Mouse (Mus musculus): ENCODE measurements at regions not wholly inside any gene's neighbourhood (a gene's known extent, or its start where the extent isn't known, plus 50 kb on each side); places are given as distances from the start of the nearest gene placed in this dataset.
"Not testable (repeated sequence)": the region's sequence is repeated elsewhere in the genome, so short reads cannot be mapped to it uniquely, and the experiment has no call there.

DNA sequence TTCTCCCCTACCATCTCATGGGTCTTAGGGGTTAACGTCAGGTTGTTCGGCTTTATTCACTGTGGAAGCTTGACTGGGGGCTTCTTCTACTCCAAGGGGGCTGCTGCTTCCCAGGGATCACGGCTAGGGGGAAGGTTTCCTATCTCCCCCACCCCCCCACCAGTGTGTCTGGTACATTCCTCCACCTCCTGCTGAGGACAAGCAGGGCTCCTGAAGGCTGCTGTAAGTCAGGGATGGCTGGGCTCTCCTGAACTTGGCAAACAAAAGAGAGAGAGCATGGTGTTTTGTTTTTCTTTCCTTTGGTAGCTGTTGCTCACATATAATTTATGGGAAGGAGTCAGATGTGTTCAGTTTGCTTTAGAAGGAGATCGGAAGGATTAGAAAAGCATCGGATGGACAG lies 54.7 kb upstream of the Commd3 start:
- no peak for DNase-seq

DNA sequence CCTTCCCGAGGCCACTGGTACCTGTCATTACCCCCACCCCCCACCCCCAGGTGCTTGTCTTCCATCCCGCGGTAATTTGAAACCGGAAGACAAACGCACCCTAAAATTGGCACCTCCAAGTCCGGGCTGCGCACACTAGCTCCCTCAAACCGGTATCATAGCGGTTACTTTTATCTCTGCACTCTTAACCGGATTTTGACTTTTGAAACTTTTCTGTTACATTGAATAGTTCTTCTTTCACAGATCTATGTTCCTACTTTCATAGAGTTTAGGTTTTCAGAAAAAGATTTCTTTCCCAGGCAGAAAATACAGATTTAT lies 62.4 kb upstream of the Commd3 start:
- DNase-seq, result no peak

DNA sequence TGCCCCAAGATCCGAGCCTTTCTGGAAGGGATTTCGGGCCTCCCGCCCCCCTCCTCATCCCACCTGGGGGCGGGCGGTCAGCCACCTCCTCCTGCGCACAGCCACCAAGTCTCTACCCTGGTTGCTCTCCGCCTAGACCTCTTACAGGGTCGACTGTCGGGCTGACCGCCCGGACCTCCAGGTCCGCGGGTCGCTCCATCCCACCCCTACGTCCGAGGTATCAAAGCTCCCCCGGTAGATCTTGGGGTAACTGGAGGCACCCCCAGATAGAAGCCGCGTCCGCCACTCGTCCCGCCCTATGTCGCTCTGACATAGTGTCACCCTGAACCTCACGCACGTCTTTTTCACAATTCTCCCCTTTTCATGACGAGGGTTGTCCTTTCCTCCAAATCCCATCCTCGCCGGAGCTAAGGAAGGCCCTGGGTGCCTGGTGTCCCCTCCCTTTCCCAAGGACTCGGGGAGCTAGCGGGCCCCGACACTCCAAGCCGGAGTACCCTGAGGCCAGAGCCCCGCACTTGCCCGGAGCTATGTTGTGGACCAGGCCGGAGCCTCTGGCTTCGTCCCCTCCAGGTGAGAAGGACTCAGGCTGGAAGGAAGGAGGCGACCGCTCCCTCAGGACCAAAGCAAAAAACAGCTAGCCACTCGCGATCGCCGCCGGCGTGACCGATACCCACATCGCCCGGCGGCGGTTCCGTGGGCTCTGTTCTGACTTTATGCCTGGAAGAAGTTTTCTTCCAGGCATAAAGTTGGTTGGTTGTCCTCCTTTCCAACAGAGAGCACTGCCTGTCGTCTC lies 62.9 kb upstream of the Commd3 start:
- DNase-seq, result no peak

DNA sequence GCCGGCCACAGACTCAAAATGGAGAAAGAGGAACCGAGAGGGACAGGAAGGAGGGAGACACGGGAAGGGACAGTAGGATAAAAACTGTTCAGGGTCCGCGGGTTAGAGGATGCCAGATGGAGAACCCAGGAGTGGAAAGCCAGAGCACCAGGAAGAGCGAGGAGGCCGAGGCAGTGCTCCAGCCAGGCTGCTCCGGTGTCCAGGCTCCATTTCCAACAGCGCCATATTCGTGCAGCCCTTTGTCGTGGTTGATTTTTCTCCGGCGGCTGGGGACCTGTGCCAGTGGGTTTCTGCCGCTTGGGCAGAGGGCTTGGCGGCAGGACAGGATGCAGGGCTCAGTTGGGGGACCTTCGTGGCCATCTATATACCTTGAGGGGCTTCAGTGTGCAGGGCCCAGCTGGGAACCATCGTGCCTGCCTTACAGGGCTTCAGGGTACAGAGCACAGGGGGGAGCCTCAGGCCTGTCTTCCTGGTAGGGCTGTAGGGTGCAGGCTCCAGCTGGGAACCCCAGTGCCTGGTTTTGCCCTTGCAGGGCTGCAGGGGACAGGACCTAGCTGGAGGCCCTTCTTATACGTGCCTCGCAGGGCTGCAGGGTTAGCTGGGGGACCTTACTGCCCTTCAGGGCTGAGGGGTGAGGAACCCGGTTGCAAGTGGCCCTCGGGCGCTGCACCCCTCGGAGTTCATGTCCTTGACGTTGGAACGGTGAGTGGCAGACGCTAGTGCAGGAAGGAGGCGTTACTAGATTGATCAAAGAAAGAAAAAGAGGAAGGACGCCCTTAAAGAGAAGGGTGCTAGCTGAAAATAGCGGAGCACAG lies 63.7 kb upstream of the Commd3 start:
- peak; percentile 45 for DNase-seq

DNA sequence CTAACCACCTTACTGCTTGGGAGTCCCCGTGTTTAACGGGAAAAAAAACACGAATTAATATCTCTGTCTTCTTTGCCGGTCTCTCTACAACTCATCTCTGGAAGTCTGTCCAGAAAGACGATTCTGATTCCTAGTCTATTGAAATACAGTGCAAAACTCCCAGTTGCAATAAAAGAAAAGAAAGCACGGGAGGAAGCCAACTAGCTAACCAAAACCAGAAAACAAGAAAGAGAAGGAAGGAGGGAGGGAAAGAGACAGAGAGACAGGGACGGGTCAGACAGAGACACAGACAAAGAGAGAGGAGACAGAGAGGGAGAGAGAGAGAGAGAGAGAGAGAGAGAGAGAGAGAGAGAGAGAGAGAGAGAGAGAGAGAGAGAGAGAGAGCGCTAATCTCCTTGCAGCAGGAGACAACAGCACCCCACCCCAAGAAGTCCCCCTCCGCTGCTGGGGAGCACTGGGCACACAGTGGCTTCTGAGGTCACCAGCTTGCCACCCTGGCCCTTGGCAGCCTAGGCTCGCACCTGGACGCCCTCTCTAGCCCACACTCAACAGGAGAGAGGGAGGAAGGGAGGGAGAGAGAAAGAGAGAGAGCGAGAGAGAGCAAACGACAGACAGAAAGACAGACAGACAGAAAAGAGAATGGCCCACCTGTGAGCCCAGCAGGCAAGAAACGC lies 64.5 kb upstream of the Commd3 start:
- DNase-seq, result no peak

DNA sequence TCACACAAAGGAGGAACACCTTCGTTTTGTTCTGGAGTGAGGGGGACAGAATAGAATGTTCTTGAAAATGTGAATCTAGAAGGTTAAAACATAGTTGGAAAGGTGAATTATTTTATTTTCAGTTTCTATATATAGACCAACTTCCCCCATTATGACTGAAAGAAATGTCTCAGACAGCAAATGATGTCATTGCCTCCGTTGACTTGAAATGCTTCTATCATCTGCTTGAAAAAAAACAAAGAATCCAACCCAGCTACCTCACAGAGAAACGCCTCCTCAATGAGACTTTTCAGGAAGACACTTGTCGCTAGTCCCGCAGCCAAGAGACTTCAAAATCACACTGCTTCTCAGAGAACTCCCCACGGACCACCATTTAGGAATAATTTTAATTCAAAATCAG lies 65.1 kb upstream of the Commd3 start:
- DNase-seq, result no peak

DNA sequence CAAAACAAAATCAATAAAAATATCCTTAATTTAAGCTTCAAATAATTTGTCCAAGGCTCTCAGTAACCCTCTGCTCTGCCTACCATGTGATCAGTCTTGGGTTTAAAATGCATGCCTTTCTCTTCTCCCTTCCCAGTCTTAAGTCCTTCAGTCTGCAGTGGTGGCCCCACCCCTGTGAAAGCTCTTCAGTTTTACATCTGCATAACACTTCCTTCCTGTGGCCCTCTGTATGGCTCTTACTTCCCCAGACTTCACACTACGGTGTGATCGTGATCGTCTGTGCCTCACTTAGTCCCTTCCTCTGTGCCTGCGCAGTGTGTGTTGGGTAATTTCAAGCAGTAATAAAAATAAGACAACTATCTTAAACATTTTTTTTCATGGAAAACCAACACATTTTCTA lies 80.0 kb upstream of the Commd3 start:
- DNase-seq, result no peak

DNA sequence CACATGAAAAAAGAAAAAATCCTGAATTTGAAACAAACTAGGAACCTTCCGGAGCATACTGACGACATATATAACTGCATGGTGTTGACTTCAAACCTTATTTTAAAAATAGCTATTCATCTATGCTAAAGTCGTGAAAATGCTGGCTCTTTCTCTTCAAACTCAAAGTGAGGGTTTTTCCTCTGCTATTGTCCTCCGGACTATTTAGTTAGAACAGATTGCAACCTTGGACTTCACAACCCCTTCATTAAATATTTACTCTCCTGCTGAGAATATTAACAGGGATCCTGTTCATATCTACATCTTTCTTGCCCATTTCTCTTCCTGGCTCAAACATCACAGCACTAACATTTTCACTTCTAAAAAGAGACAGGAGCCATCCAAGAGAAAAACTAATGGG lies 84.0 kb upstream of the Commd3 start:
- no peak for DNase-seq

DNA sequence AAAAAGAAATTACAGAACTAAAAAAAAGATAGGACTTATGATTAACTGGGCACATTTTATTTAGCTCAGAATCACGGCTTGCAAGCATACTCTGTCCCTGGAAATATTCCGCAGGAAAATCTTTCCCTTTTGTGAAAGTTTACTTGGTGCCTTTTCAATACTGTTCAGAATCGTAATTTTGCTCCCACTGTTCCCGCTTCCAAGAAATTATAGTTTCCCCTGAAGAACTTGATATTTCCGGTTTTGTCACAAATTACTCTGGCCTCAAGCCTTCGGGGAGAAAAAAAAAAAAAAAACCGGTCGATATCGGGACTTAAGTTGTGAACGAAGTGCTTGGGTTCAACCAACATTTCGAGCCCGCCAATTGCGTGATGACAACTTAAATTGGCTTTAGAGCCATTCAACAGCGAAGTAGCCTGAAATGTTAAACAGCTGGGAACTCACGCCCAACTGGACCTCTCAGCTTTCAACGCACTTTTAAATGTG lies 84.4 kb upstream of the Commd3 start:
- DNase-seq, result no peak

DNA sequence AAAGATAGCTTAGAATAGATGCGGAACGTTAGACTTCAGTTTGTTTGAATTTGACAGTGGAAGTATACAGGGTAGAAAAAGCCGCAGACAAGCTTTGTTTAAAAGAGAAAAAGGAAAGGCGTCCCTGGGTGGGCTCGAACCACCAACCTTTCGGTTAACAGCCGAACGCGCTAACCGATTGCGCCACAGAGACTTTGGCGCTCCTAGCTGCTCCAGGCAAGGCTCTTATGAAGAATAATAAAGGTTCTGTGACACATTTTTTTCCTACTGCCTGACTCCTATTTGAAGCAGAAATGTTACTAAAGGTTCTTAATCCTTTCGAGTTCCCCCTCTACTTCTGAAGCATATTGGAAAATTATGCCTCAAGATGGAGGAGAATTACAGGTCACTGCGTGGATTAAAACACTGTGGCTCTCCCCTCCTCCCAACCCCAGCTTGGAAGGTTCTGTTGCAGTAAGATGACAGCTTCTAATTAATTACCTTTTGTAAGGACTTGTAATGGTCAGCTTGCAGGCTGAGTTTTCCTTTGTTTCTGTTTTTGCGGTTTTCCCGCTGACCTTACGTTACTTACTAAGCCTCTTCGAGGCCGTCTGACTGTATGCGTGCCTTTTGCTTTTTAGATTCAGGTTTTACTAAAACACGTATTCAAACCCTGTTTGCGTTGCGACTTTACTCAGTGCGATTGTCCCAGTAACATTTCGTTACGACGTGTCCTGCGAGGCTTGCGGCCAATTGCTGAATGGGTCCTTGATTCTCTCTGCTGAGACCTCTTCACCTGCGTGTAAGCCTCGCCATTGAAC lies 85.1 kb upstream of the Commd3 start:
- peak; percentile 78 for DNase-seq

DNA sequence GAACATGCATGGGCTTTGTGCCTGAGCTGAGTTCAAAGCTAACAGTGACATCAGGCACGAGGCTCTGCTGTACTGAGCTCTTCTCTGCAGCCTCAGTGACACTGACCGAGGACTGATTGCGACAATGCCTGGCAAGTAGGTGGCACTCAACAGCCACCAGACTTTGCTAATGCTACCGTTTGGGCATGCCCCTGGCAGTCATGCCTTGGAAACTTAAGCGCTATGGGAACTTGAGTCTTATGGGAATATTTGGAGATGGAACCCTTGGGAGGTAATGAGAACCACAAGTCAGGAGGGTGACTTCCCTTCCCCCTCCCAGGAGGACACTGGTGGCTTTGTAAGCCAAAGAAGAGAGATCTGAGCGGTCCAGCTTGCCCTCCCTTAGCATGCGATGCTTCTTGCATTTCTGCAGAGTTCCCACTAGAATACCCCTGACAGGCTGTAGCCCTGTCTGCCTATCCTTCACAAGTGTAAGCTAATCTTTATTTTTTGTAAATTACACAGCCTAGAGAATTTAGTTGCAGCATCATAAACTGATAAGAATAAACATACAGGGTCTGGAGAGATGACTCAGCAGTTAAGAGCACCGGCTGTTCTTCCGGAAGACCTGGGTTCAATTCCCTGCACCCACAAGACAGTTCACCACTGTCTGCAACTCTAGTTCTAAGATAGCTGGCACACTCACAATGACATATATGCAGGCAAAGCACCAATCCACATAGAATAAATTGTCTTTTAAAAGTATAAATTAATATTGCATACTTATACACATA lies 86.4 kb upstream of the Commd3 start:
- no peak for DNase-seq

DNA sequence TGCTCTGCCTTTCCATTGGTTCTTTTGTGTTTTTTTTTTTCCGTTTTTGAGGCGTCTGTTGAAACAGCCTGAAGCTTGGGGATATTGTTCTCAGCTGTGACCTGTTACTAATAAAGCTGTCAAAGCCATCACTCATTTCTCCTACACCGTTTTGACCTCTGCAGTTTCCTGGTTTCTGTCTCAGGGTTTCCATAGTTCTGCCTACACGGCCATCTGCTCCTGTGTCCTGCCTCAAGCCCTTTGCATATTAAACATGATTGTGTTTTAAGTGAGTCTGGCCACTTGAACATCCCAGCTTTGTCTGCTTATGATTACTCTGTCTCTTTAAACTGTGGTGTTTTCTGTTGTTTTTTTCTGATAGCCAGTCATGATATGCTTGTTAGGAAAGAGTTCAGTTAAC lies 114.1 kb upstream of the Commd3 start:
- DNase-seq, result no peak

DNA sequence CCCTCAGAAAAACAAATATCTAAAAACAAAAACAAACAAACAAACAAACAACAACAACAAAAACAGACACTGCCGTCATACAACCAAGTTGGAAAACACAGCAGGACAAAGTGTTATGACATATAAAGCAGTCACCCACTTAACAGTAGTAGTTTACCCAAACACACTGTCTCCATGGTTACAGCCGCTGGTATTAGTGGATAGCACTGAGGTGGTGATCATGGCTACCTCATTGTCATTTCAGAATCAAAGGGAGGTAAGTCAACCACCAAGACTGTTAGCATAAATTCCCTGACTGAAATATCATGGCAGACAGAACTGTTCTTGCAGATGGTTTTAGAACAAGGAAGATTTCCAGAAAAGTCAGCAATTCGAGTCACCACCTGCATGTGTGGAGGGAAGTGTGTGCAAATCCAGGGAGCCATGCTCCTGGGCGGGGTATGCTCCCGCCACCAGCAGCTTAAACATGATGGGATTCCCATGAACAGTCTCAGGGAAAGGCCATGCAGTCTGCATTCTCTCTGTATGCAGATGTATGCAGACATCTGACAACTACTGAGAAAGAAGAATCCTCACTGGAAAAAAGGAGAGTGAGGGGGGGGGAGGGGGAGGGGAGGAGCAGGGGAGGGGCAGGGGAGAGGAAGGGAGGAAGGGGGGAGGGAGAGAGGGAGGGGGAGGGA lies 124.1 kb upstream of the Commd3 start:
- no peak for DNase-seq

DNA sequence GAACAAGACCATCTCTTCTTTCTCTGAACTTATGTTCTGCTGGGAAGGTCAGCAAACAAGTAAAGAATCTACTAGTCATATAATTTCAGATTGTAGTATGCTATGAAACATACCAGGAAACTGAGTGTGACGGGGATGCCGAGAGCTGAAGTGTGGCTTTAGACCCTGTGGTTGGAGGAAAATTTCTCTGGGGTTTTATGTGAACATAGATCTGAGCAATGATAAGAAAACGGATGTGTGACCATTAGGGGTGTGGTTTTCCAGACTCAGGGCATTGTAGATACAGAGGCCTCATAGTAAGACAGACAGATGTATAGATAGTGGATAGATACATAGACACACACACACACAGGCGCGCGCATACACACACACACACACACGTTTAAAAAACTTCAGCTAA lies 131.8 kb upstream of the Dnajc1 start:
- no peak for DNase-seq

DNA sequence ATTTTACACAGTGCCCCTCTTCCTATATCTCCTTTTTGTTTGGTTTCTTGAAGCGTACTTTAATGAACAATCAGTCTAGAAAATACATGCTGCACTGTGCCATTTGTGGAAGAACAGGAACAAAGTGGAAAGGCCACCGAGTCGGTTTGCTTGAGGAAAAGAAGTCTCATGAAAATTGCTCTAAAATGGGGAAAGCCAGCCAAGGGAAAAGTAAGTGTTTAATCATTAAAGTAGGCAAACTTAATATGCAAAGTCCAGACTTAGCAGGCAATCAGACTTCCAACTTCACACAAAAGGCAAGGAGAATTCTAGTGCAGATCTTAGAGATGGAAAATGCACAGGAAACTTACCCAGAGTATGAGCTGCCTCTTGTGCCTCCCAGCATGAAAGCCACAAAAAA lies 131.3 kb upstream of the Dnajc1 start:
- DNase-seq, result no peak

DNA sequence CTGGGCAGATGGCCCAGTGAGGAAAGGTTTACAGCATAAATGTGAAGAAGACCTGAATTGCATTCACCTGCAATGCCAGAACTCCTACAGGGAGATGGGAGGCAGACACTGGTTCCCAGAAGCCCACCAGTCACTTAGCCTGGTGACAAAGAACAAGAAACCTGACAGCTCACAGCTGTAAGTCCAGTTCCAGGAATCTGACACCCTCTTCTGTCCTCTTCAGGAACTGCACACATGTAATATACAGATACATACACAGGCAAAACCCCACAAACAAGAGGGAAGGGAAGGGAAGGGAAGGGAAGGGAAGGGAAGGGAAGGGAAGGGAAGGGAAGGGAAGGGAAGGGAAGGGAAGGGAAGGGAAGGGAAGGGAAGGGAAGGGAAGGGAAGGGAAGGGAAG lies 120.8 kb upstream of the Dnajc1 start:
- no peak for DNase-seq

DNA sequence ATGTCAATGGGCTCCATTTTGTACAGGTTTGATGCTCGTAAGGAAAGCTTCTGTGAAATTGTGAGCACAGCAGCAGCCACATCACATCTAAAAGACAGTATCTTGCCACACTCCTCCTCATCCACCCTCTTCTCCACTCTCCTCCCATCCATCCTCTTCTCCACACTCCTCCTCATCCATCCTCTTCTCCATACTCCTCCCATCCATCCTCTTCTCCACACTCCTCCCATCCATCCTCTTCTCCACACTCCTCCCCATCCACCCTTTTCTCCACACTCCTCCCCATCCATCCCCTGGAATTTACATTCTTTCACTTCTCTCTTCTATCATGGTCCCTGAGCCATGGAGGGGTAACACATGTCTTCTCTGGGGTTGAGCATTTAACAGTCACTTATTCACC lies 116.7 kb upstream of the Dnajc1 start:
- no peak for DNase-seq

DNA sequence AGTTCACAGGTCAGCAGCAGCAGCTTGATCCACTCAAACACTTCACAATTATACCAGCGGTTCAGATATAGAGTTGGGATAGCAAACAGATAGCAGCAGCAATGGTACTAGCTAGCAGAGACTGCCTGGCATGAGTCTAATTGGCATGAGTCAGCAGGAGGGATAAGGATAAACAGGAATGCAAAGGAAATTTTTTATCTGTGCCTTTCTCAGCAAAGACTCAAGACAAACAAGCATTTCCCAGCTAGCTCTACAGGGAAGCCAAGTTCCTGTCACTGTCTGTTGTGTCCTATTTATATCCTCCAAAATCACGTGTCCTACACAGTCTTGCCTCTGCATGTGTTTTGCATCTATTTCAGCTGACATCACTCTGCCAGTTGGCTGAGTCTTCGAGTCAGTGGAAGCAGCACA lies 80.7 kb upstream of the Dnajc1 start:
- peak; percentile 48 for DNase-seq

DNA sequence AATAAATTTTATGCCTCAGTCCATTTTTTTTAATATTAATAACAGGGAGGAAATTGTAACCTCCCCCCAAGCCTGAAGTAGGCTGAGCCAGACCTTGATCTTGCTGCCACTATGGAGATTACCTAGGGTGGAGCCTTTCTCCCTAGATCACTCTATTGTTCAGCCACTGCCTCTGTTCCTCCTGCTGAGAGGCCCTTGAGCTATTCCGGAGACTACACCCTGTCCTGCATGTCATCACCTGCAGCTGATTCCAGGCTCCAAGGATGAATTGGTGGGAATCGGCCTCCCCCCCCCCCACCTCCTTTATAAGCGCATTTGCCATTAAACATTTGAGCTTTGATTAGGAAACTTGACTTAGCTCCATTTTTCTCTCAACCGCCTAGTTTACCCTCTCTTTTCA lies 68.3 kb upstream of the Dnajc1 start:
- DNase-seq, result no peak

DNA sequence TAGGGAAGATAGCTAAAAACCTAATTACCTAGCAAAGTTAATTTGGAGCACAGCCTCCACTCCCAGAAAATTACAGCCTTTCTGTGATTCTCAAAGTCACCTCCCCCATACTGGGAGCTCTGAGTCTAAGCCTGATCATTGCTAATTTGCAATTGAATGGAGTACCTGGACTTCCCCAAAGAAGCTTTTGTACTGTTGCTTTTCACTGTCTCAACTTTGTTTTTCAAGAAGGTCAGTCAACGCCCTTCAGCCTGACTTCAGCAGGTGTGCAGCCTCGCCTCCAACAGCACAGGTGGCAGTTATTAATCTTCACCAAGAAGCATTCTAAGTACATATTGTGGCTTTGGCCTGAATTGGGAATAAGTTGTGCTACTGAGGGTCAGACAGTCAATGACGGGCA lies 67.7 kb upstream of the Dnajc1 start:
- DNase-seq, result not testable (repeated sequence)

DNA sequence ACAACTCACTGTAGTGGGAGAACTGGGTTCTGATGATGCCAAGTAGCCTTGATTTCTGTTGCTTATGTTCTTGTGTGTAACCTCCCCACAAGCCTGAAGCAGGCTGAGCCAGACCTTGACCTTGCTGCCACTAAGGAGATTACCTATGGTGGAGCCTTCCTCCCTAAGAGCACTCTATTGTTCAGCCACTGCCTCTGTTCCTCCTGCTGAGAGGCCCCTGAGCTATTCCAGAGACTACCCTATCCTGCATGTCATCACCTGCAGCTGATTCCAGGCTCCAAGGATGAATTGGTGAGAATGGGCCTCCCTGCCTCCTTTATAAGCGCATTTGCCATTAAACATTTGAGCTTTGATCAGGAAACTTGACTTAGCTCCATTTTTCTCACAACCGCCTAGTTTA lies 60.8 kb upstream of the Dnajc1 start:
- not testable (repeated sequence) for DNase-seq

DNA sequence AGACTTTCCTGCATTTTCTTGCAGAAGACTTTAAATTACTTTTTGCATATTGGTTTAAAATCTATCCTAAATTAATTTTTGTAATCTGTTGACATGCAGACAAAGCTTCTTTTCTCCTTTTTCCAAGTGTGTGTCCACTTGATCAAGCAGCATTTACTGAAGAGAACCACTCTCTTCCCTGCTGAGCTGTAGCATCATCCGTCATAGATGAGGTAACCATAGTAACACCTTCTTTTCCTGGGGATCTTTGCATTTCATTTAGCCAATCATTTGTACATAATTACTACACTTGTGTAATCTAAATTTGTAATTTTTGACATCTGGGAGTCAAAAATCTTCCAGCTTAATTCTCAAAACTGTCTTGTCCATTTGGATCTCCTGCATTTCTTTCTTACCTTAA lies 53.2 kb upstream of the Dnajc1 start:
- no peak for DNase-seq
